Mouse (Mus musculus) C2C12 (cell line): ENCODE results near the gene Ttc41.

Experiments
- CEBPB ChIP-seq: IDR thresholded peaks from one replicate; pipeline ENCODE4 v1.6.1; 2011; ENCODE audit warnings: low read depth, mild to moderate bottlenecking, control low read depth, moderate library complexity
- CTCF ChIP-seq: IDR thresholded peaks from one replicate; pipeline ENCODE4 v1.5.1; 2011; ENCODE audit not compliant: control insufficient read depth, insufficient read depth, insufficient read length
- FOSL1 ChIP-seq: IDR thresholded peaks from one replicate; pipeline ENCODE4 v1.8.0; 2011; ENCODE audit warnings: mild to moderate bottlenecking, low read length; ENCODE audit not compliant: poor library complexity, insufficient read depth, severe bottlenecking
- MYOG ChIP-seq: IDR thresholded peaks from one replicate; pipeline ENCODE4 v1.6.1; 2011; ENCODE audit not compliant: control insufficient read depth, insufficient read length; ENCODE audit errors: extremely low read depth

- no peak for TF ChIP-seq CTCF
- no peak for TF ChIP-seq MYOG
- no peak for TF ChIP-seq CEBPB
- no peak for TF ChIP-seq FOSL1
Measured at GRCm38 (mm10) chr10:86779816-86780500, 74.3 kb downstream of the Ttc41 start.
